Mouse (Mus musculus): Measurements from ENCODE around the gene Ripply3. TPM values are rescaled to one million over a fixed set of nuclear protein-coding genes. Genes with fewer than 3 reads are reported as not detected.

Ripply3 gene
- polyA plus RNA-seq, 2 experiments from 2014 or later = 0.95 to 1.1 TPM

DNA sequence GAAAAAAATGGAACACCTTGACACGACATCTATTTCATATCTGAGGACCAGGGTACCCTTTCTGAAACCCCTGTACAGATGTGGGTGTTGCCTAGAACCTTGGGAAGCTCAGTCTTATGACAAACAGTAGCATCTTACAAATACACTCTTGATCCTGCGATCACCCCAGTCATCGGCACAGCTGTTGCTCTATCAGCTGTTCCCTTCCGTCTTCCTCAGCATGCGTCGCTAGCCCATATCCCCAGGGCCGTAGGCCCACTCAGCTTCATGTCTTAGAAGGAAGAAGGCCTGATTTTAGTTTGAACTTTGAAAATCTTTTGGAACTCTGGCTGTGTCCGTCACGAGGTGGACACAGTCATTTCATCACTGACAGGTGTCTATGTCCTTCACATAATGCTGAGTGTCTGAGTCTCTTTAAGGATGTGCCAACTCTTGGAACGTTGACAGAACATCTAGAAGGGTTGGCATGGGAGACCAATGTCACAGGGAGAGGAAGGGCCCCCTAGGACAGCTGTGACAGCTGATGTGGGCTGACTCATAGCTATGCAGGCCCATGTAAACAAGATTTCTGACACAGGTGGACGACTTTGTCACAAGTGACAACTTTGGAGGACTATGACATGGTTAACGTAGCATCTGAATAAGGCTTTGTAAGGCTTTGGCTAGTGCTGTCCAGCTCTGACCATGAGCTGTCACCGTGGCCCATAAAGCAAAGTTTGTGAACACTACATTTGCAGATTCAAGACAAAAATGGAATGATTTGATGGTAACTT, 32.5 kb downstream of the Ripply3 start:
- no peak for ATAC-seq

DNA sequence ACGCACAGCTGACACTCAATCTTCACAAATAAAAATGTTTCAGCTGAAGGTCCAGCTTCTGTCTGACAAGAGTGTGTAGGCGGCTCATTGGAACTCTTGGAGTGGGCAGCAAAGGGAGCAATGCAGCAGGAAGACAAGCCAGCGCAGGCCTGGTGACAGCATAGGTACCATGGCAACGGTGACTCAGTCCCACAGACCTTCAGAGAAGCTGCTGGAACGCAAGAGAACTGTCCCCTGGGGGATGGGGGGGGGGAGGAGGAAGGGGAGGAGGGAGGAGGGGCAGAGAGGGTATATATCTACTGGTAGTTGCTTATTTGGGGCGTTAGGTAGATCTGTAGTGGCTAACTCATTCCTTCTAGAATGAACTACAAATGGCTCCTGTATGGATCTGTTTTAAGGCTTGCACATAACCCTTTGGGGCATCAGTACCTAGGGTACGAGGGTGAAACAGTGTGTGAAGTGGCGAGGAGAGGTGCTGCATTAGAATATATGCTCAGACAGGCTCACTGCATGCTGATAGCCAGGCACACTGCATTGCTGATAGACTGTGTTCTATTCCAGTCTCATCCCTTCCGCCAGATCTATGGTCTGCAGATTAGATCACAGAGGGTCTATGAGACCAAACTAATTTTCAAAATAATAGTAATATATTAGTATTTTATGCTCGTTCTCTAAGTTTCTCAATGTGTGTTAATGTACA, 34.1 kb downstream of the Ripply3 start:
- ATAC-seq = no peak

DNA sequence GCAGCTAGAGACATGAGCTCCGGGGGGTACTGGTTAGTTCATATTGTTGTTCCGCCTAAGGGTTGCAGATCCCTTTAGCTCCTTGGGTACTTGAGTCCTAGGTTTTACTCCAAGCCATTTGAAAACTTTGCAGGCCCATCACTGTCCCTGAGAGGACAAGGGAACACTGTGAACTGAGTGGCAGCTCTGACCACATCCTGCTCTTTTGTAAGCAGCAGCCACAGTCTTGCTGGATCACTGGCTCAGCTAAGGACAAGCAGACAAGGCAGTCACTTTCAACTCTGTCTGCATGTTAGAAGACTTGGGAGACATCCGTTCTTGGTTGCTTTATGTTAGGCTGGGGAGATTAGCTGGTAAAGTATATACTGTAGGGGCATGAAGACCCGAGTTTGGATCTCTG, 35.6 kb downstream of the Ripply3 start:
- no peak for ATAC-seq

DNA sequence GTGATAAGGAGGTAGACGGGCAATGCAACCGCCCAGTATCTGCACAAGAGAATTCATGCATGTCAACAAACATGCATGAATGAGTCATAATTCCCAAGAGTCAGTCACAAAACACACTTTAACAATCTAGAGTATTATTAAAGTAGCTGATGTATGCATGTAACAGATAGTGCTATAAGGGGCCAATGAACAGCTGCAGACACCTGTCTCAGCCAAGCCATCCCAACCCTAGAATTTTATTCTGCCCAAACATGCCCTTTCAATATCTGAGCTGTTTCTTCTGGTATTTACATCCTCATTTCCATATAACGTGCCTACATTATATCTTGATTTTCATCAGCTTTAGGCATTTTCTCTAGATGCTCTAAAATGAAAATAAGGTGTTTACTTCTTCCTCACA, 37.2 kb downstream of the Ripply3 start:
- ATAC-seq = no peak

DNA sequence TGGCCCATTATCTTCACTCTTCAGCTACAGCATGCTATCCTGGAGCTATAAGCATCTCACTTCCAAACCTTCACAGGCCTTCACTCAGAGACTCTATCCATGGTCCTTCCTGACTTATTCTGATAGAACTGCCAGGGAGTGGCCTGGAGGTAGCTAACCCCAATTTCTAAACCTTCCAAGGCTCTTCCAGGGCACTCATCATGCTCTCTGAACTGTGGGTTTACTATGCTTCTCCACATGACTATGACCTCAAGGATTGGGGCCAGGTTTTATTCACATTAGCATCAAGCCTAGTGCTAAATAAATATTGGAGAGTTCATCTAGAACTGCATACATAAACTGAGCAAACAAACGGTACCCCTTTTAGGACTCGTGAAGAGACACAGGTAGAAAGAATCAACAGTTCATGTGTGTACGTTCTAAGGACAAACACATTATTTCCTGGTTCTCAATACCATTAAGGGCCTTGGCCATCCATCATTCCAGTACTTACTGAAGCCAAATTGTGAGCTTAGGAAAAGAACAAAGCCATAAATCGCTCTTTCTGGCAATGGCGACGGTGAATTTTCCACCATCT, 41.5 kb downstream of the Ripply3 start:
- peak; percentile 3 for ATAC-seq

GRCm38 (mm10) chr16:94370173-94370914, 42.1 kb downstream of the Ripply3 start, which contains the start of gene Ttc3:
TSS of gene Ttc3 (plus strand) at chr16:94370618.
- ATAC-seq = peak; percentile 41

DNA sequence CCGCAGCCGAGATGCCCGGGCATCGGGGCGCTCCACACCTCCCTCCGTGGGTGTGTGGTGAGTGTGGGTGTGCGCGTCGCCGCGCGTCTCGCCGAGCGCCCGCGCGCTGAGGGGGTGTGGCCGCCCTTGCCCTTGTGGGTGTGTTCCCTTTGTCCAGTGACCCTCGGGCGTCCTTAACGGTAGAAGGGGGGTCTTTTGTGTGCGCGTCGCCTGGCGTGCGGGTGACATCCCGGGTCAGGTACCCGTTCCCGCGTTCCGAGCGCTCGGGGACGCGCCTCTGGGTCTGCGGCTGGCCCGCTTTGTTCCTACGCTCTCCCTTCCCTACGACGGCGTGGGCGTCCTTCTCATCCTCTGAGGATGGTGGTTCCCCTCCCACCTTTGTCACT, 42.7 kb downstream of the Ripply3 start:
- peak; percentile 54 for ATAC-seq

GRCm38 (mm10) chr16:94371301-94371931, 43.2 kb downstream of the Ripply3 start, which contains the start of gene Pigp:
TSS of gene Pigp (minus strand) at chr16:94371842.
- ATAC-seq = peak; percentile 55

DNA sequence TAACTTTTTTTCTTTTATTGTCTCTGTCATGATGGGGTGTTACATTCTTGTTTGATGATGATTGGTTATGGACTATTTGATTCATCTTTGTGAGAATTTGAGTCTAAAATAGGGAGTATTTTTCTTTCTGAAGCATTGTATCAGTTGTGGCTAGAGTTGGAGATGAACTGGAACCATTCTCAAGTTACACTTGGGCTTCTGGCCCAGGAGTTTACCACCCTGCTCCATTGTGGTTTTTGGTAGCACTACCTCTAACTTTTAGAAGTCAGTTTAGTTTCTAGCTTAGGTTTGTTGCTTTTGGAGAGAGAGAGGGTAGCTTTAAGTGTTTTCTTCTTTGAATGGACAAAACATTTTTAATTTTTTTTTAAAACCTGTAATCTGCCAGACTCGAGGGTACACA, 51.2 kb downstream of the Ripply3 start:
- ATAC-seq = no peak

GRCm38 (mm10) chr16:94383277-94383676, 55.1 kb downstream of the Ripply3 start:
- ATAC-seq = peak; percentile 99

Other genes with a start within 250 kb of the Ripply3 start
- not detected for gene Sim2, start 243.5 kb upstream of the Ripply3 start, polyA plus RNA-seq (2017; shearing (Covaris generic))
- 1 to 10 TPM; 7.3 to 9.3 TPM for gene Hlcs, start 14.8 kb upstream of the Ripply3 start, polyA plus RNA-seq (2017; shearing (Covaris generic))
- gene Ttc3, start 42.2 kb downstream of the Ripply3 start, polyA plus RNA-seq (2017; shearing (Covaris generic)) = 10 to 100 TPM; 64.7 to 82.6 TPM
- 10 to 100 TPM; 69.4 to 71.7 TPM for gene Pigp, start 43.4 kb downstream of the Ripply3 start, polyA plus RNA-seq (2017; shearing (Covaris generic))
- 10 to 100 TPM; 89.2 to 95.1 TPM for gene Vps26c, start 198.4 kb downstream of the Ripply3 start, polyA plus RNA-seq (2017; shearing (Covaris generic))
- gene Dyrk1a, start 241.6 kb downstream of the Ripply3 start, polyA plus RNA-seq (2017; shearing (Covaris generic)) = 10 to 100 TPM; 24.2 to 26.6 TPM